Mouse (Mus musculus): ENCODE data around the gene Rapsn. TPM values are rescaled to one million over a fixed set of nuclear protein-coding genes. Genes with fewer than 3 reads are reported as not detected.

Rapsn gene
- polyA plus RNA-seq, 1 experiment from 2014 or later, result 8.7 TPM

- Histone ChIP-seq H3K9ac (replicated peaks) (0 out of 2 replicates have a peak overlapping the region, but pooled peaks have one; percentile 19), H3K27me3 (0 out of 2 replicates have a peak, but pooled peaks cover 10% of the 10 kb centered on the region), H3K4me3 (replicated peaks) (no peak overlapping the region), H3K4me2 (no peak overlapping the region), H3K36me3 (no peaks in the 10 kb centered on the region), H3K4me1 (replicated peaks) (peaks cover 15% of the 10 kb centered on the region), H3K9me3 (no peaks in the 10 kb centered on the region), H3K27ac (0 out of 2 replicates have a peak overlapping the region, but pooled peaks have one; percentile 8)
- no peak for ATAC-seq (ENCODE audit: insufficient number of reproducible peaks, insufficient read depth, low FRiP score, low TSS enrichment, low read depth)
- WGBS, result 62% methylated on average over 11 of the region's 11 CpGs
Observed at GRCm38 (mm10) chr2:91082844-91083243, 47.4 kb downstream of the Rapsn start.

GRCm38 (mm10) chr2:91083366-91083940 lies 48.0 kb downstream of the Rapsn start:
- Histone ChIP-seq H3K27me3 (0 out of 2 replicates have a peak, but pooled peaks cover 6% of the 10 kb centered on the region), H3K9me3 (no peaks in the 10 kb centered on the region), H3K4me3 (replicated peaks) (no peak overlapping the region), H3K27ac (0 out of 2 replicates have a peak overlapping the region, but pooled peaks have one; percentile 8), H3K4me1 (replicated peaks) (peaks cover 9% of the 10 kb centered on the region; the same call in 1 of the 2 replicates), H3K4me2 (no peak overlapping the region), H3K9ac (replicated peaks) (no peak overlapping the region), H3K36me3 (no peaks in the 10 kb centered on the region)
- no peak for ATAC-seq (ENCODE audit: insufficient number of reproducible peaks, insufficient read depth, low FRiP score, low TSS enrichment, low read depth)
- 63% methylated on average over 1 of the region's 1 CpGs for WGBS

- WGBS, result 76% methylated on average over 15 of the region's 15 CpGs
- no peak overlapping the region for H3K4me3 ChIP-seq (replicated peaks)
- no peaks in the 10 kb centered on the region for H3K9me3 ChIP-seq
- H3K4me1 ChIP-seq (replicated peaks), result 0 out of 2 replicates have a peak, but pooled peaks cover 3% of the 10 kb centered on the region
- no peak overlapping the region for H3K4me2 ChIP-seq
- H3K27me3 ChIP-seq, result no peaks in the 10 kb centered on the region
- no peak for ATAC-seq (ENCODE audit: insufficient number of reproducible peaks, insufficient read depth, low FRiP score, low TSS enrichment, low read depth)
- H3K27ac ChIP-seq, result no peak overlapping the region
- H3K9ac ChIP-seq (replicated peaks), result no peak overlapping the region
- no peaks in the 10 kb centered on the region for H3K36me3 ChIP-seq
Observed at GRCm38 (mm10) chr2:91084179-91084820, 48.9 kb downstream of the Rapsn start.

- no peak for ATAC-seq (ENCODE audit: insufficient number of reproducible peaks, insufficient read depth, low FRiP score, low TSS enrichment, low read depth)
- WGBS, result 87% methylated on average over 14 of the region's 14 CpGs
- no peaks in the 10 kb centered on the region for H3K36me3 ChIP-seq
- H3K4me2 ChIP-seq, result no peak overlapping the region
- no peaks in the 10 kb centered on the region for H3K27me3 ChIP-seq
- no peak overlapping the region for H3K27ac ChIP-seq
- 0 out of 2 replicates have a peak, but pooled peaks cover 3% of the 10 kb centered on the region for H3K4me1 ChIP-seq (replicated peaks)
- H3K4me3 ChIP-seq (replicated peaks), result no peak overlapping the region
- H3K9ac ChIP-seq (replicated peaks), result no peak overlapping the region
- no peaks in the 10 kb centered on the region for H3K9me3 ChIP-seq
Observed at GRCm38 (mm10) chr2:91085494-91086391, 50.3 kb downstream of the Rapsn start.

- no peaks in the 10 kb centered on the region for H3K36me3 ChIP-seq
- H3K27ac ChIP-seq, result no peak overlapping the region
- no peak overlapping the region for H3K9ac ChIP-seq (replicated peaks)
- H3K4me2 ChIP-seq, result no peak overlapping the region
- no peaks in the 10 kb centered on the region for H3K27me3 ChIP-seq
- H3K4me3 ChIP-seq (replicated peaks), result no peak overlapping the region
- 77% methylated on average over 9 of the region's 9 CpGs for WGBS
- ATAC-seq (ENCODE audit: insufficient number of reproducible peaks, insufficient read depth, low FRiP score, low TSS enrichment, low read depth), result no peak
- no peaks in the 10 kb centered on the region for H3K9me3 ChIP-seq
- H3K4me1 ChIP-seq (replicated peaks), result 0 out of 2 replicates have a peak, but pooled peaks cover 3% of the 10 kb centered on the region
Observed at GRCm38 (mm10) chr2:91086392-91087237, 51.2 kb downstream of the Rapsn start.

- Histone ChIP-seq H3K27ac (no peak overlapping the region), H3K9ac (replicated peaks) (no peak overlapping the region), H3K9me3 (no peaks in the 10 kb centered on the region), H3K4me2 (no peak overlapping the region), H3K27me3 (no peaks in the 10 kb centered on the region), H3K36me3 (no peaks in the 10 kb centered on the region), H3K4me1 (replicated peaks) (0 out of 2 replicates have a peak, but pooled peaks cover 3% of the 10 kb centered on the region), H3K4me3 (replicated peaks) (no peak overlapping the region)
- no peak for ATAC-seq (ENCODE audit: insufficient number of reproducible peaks, insufficient read depth, low FRiP score, low TSS enrichment, low read depth)
- WGBS, result 87% methylated on average over 9 of the region's 9 CpGs
Observed at GRCm38 (mm10) chr2:91087453-91087852, 52.0 kb downstream of the Rapsn start.

GRCm38 (mm10) chr2:91088987-91089386 lies 53.6 kb downstream of the Rapsn start:
- H3K9ac ChIP-seq (replicated peaks), result no peak overlapping the region
- H3K9me3 ChIP-seq, result no peaks in the 10 kb centered on the region
- no peaks in the 10 kb centered on the region for H3K36me3 ChIP-seq
- no peak overlapping the region for H3K4me3 ChIP-seq (replicated peaks)
- no peak overlapping the region for H3K27ac ChIP-seq
- H3K4me2 ChIP-seq, result no peak overlapping the region
- ATAC-seq (ENCODE audit: insufficient number of reproducible peaks, insufficient read depth, low FRiP score, low TSS enrichment, low read depth), result no peak
- H3K4me1 ChIP-seq (replicated peaks), result no peaks in the 10 kb centered on the region
- H3K27me3 ChIP-seq, result no peaks in the 10 kb centered on the region
- 76% methylated on average over 9 of the region's 9 CpGs for WGBS

GRCm38 (mm10) chr2:91090208-91090607 lies 54.8 kb downstream of the Rapsn start:
- Histone ChIP-seq H3K9ac (replicated peaks) (no peak overlapping the region), H3K27me3 (no peaks in the 10 kb centered on the region), H3K4me3 (replicated peaks) (no peak overlapping the region), H3K9me3 (no peaks in the 10 kb centered on the region), H3K4me2 (no peak overlapping the region), H3K36me3 (no peaks in the 10 kb centered on the region), H3K4me1 (replicated peaks) (no peaks in the 10 kb centered on the region), H3K27ac (no peak overlapping the region)
- no peak for ATAC-seq (ENCODE audit: insufficient number of reproducible peaks, insufficient read depth, low FRiP score, low TSS enrichment, low read depth)
- WGBS, result 72% methylated on average over 6 of the region's 6 CpGs

- Histone ChIP-seq H3K9ac (replicated peaks) (no peak overlapping the region), H3K4me3 (replicated peaks) (no peak overlapping the region), H3K9me3 (no peaks in the 10 kb centered on the region), H3K4me2 (no peak overlapping the region), H3K36me3 (no peaks in the 10 kb centered on the region), H3K27ac (no peak overlapping the region), H3K27me3 (no peaks in the 10 kb centered on the region), H3K4me1 (replicated peaks) (no peaks in the 10 kb centered on the region)
- ATAC-seq (ENCODE audit: insufficient number of reproducible peaks, insufficient read depth, low FRiP score, low TSS enrichment, low read depth), result no peak
- 76% methylated on average over 6 of the region's 6 CpGs for WGBS
Observed at GRCm38 (mm10) chr2:91090827-91091226, 55.4 kb downstream of the Rapsn start.

Data from limb, embryonic 12.5 days (tissue).